Mouse (Mus musculus): ENCODE measurements at regions not wholly inside any gene's neighbourhood (a gene's known extent, or its start where the extent isn't known, plus 50 kb on each side); places are given as distances from the start of the nearest gene placed in this dataset.

GRCm38 (mm10) chr13:52094785-52095184, 248.3 kb downstream of the Gadd45g start:
- TF ChIP-seq CTCF (IDR thresholded peaks at IDR 0.05; ENCODE audit: low read depth, low read length), result no peak
- no peak for TF ChIP-seq POLR2A (IDR thresholded peaks at IDR 0.05; ENCODE audit: insufficient read depth, low read length)

Measured in ES-Bruce4 (cell line).